Mouse (Mus musculus): ENCODE data around the gene Cep170b.

Gene Cep170b

DNA sequence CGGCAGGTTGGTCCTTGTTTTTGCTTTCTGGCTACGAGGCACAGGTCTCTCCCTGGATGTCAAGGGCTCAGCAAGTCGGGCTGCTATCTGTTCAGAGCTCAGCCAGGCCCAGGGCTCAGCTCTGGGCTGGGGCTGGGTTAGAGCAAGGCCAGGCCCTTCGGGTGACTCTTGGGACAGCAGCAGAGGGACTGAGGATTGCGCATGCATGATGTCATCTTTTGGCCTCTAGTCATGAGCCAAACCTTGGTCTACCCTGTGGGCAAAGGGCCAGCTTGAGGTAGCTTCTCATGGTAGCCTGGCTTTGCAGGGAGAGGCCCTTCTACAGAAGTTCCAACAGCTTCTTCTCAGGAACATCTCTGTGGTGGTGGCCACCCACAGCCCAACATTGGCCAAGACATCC lies 43.9 kb downstream of the Cep170b start:
- DNase-seq (ENCODE audit: low spot score) = no peak

DNA sequence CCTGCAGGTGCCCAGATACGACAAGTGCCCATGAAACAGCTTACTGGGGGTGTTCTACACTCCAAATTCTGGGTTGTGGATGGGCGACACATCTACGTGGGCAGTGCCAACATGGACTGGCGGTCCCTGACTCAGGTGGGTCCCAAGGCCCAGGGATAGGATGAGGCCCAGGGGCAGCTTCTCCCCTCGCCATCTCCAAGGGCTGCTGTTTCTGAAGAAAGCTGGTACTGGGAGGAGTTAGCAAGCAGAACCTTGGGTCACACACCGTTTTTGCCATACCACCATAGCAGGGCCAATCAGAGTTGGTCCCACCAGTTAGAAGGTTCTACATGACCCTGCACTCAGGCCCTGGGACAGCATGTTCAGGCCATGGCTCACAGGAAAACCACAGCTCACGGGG lies 44.7 kb downstream of the Cep170b start:
- no peak for DNase-seq (ENCODE audit: low spot score)

DNA sequence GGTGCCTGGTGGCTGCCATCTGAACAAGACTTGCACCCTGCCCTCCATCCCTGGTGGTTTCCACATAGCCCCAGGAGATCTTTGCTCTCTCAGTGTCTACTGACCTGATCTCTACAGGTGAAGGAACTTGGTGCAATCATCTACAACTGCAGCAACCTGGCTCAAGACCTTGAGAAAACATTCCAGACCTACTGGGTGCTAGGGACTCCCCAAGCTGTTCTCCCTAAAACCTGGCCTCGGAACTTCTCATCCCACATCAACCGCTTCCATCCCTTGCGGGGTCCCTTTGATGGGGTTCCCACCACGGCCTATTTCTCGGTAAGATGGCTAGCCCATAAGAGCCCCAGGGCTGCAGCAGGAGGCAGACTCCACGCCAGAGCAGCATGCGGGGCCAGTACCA lies 46.3 kb downstream of the Cep170b start:
- no peak for DNase-seq (ENCODE audit: low spot score)

DNA sequence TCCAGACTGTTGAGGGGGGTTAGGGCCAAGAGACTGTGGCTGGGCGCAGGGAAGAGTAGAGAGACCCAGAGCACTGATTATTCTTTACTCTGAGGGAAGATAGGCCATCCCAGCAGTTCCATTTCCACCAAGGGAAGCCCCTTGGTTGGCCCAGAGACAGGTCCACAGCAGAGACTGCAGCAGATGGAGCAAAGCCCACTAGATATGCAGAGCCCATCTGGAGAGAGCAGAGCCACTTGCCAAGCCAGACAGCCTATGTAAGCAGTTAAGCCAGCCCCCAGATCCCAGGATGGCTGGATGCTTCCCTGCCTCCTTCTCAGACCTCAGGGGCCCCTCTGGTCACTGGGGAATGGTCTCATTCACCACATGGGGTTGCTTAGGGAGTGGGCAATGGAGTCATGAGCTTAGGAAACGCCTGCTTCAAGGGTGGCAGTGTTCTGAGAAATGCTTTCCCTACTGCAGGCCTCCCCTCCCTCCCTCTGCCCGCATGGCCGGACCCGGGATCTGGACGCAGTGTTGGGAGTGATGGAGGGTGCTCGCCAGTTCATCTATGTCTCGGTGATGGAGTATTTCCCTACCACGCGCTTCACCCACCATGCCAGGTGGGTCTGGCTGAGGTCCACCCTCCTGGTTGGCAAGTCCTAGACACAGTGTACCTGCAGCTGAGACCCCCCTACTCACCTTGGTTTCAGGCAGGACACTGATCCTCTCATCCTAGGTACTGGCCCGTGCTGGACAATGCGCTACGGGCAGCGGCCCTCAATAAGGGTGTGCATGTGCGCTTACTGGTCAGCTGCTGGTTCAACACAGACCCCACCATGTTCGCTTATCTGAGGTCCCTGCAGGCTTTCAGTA lies 47.0 kb downstream of the Cep170b start:
- DNase-seq (ENCODE audit: low spot score) = no peak

DNA sequence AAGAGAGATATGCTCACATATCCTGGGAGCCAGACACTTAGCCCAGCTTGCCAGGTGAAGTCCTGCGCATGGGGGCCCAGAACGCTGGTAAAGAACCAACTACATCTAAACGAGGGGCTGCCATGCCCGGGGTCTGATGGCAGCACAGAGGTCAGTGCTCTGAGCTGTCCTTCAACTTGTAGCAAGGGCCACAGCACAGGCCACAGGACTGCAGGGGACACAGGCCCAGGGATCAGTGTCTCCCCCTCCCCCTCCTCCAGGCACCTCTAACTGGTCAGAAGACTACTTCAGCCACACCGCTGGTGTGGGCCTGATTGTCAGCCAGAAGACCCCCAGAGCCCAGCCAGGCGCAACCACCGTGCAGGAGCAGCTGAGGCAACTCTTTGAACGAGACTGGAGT lies 47.9 kb downstream of the Cep170b start:
- no peak for DNase-seq (ENCODE audit: low spot score)

DNA sequence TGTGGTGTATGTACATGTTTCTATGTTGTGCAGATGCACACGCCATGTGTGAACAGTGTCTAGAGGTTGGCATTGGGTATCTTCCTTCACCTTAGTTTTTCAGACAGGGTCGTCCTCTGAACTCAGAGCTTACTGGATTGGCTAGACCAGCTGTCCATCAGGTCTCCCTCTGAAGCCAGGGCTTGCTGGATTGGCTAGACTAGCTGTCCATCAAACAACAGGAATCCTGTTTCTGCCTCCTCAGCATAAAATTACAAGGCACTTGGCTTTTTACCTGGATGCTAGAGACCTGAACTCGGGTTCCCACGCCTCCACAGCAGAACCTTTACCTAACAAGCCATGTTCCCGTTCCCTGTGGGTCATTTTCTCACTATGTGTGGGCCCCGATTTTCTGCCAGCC lies 48.8 kb downstream of the Cep170b start:
- no peak for DNase-seq (ENCODE audit: low spot score)

DNA sequence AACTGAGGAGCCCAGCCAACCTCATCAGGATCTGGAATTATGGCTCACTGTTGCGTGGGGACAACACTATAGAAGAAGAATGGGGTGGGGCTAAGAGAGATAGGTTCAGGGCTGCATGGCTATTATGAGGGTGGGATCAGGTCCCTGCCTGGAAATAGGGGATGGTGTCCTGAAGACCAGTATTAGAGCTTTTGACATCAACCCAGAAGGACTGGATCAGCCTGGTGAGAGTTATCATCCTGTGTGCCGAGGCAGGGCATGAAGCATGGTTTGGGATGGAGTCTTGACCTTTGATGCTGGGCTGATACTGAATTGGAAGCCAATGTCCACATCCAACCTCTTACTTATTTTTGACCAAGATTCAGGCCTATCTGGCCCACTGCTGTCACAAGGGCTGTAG lies 49.5 kb downstream of the Cep170b start:
- DNase-seq (ENCODE audit: low spot score) = no peak

DNA sequence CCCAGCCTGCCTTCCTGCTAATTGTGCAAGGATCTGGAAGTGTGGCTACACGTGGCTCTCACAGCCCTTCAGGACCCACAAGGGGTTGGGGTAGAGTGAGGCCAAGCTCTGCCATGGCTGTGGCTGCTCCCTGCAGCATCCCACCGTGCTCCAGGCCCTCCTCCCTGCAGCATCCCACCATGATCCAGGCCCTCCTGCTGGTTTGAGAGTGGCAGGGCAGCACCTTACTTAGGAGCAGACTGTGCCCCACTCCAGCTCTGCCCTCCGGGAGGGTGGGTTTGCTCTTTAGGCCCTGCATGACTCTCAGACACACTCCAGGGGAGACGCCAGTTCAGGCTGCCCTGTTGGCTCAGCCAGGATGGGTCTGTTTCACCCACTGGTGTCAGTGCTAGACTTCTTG lies 50.1 kb downstream of the Cep170b start:
- no peak for DNase-seq (ENCODE audit: low spot score)

DNA sequence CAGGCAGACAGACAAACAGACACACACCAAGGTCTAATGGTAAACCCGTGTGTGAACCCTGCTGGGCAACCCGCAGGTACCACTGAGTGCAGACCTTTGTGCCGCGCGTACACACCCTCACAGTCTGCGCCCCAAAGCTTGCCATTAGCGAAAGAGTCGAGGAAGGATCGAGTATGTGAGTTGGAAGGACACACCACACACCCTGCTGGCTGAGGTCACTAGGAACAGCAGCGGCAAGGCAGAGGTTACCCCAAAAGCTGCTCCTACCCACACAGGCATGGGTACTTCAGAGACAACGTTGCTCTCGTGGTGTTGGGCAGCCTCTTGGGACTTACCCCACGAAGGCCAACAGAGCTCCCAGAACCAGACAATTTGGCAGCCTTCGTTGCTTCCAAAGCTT lies 52.1 kb downstream of the Cep170b start:
- no peak for DNase-seq (ENCODE audit: low spot score)

DNA sequence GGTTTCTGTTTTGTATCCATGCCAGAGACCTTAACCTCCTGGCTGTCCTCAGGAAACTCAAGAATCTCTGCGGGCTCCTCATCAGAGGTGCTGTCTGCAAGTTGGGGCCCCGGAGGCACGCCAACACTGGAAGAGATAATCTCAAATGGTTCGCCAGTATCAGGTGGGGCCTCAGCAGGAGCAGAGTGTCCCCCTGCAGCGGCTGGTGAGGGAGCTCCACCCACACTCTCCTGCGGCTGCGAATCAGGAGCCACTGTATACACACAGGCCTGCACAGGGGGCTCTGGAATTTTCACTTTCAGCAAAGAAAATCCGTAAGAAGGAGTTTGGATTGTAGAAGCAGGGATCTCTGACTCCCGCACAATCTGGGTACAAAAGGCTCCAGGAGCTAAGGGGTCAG lies 53.1 kb downstream of the Cep170b start:
- DNase-seq (ENCODE audit: low spot score) = no peak

DNA sequence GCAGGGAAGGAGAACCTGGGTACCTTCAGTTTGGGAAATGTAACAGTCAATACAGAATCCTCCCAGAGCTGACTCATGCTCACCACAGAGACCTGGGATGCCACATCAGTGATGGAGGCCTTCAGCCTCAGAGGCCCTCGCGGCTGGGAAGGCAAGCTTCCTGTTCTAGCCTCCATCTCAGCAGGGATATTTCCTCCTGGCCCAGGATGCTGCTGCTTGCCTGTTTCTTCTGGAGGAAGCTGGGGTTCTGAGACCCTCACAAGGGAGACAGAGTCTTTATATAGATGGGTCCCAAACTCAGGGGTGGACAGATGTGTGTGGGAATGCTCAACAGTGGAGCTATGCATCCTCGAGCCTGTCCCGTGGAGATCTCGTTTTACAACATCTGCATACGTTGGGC lies 53.8 kb downstream of the Cep170b start:
- DNase-seq (ENCODE audit: low spot score) = no peak

DNA sequence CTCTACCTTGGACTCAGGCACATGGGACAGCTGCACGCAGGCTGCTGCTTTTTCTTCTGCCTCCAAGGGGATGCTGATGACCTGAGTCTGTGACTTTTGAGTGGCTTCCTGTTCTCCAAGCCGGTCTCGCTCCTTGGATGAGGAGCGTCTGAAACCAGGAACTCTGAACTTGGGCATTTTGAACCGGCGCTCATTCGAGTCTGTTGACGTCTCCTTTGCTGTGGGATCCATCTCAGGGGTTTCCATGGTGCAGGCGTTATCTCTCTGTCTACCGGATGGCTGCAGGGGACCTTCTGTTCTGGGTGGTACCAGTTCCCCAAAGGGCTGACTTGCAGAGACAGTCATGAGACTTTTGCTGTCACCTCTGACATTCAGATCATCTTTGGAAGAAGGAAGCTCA lies 54.2 kb downstream of the Cep170b start:
- DNase-seq (ENCODE audit: low spot score) = no peak

DNA sequence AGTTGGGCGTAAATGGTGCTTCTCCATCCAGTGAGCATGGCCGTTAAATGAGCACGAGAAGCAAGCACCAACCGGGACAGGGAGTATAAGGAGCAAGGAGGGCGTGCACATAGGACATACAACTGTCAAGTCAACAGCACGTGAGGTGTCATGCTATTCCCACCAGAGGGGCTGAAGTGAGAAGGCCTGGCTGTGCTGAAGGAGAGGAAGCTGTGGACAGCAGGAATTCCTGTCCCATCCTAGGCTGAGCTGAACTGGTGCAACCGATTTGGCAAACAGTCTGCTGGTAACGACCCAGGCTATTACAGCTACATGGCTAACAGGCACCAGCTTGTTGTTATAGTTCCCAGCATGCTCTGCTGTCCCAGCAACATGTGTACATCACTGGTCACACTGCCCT lies 70.8 kb downstream of the Cep170b start:
- no peak for DNase-seq (ENCODE audit: low spot score)

DNA sequence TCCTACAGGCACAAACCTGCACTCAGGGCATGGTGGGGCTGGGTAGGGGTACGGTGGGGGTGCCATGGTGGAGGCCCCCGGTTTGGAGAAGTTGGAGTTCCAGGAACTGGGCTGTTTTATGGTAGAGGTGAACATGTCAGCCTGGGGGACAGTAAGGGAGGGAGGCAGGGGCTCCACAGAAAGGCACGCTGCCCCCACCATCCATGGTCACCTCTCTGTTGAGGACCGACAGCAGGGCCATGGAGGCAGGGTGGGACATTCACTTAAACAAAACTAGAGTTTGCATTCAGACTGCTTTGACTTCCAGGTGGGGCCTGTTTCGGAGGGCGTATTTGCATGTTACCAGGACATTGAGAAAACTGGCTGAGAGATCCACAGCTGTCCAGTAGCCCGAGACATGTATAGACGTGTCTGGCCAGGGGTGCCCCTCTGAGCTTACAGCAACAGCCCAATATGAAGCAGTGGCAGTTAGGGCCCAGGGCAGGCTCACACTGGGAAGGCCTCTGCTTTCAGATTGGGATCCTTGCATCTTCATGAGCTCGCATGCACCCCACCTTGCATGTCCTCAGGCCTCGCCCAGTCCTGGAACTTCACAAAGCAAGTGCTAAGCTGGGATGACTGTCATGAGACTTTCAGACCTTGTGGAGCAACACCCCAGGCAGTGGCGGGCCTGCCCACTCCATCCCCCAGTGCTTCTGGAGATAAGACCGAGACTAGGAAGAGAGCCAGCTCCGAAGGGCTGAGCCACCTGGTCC lies 73.5 kb downstream of the Cep170b start:
- DNase-seq (ENCODE audit: low spot score) = peak; percentile 61

DNA sequence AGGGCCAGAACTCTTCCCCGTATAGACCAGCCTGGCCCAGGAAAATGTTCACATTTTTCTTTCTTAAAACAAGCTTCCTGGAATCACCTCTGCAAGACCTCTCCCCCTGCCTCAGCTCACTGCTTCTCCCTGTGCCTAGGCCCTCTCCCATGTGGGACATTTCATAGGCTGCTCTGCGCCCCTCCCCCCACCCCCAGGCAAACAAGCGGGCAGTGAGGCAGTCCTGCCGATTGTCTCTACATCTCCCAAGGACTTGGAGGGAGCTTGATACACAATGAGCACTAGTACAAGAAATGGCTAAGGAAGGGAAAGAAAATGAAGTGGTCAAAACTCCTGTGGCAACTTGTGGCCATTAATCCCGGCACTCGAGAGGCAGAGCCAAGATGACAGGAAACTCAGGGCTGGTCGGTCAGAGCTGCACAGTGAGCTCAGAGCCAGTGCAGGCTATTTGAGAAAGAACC lies 74.1 kb downstream of the Cep170b start:
- no peak for DNase-seq (ENCODE audit: low spot score)

DNA sequence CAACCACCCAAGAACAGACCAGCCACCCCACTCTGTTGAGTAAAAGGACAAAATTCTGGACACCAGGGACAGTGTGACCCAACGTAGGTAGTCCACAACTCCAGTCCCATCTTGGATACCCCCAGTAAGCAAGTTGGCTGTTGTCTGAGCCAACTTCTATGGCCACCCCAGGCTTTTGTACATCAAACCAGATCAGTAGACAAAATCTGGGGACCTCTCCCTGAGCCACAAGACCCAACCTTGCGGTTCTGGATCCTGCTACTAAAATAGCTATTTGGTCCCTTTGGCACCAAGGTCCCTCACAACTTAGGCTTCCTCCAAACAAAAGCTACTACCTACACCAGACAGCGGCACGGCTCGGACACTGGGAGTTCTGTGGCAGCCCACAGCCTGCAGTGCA lies 74.7 kb downstream of the Cep170b start:
- no peak for DNase-seq (ENCODE audit: low spot score)

DNA sequence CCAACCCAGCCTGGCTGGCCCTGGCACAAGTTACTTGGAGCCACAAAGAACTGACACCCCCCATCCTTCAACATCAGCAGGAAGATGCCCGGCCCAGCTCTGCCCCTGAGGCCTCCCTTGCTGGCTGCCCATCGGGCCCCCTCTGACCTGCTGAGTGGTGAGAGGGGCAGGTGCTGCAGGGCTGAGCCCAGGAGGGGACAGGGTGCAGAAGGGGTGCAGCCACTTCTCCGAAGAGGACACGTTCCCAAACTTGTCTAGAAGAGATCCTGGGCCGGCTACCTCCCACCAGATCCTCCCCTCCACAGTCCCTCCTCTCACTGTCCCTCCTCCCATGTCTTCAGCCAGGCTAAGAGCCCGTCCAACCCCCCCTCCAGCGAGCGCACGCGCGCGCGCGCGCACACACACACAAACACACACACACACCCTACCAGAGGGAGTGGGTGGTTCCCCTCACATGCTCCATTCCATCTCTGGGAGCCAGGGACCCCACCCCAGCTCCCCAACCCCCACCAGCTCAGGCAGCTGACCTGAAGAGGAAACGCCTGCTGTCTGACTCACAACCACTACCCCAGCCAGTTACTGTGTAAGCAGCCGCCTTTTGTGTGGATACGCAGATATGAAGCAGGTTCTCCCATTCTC lies 75.3 kb downstream of the Cep170b start:
- DNase-seq (ENCODE audit: low spot score) = peak; percentile 47

Measured in lung, postnatal 25 days (tissue).